Mouse (Mus musculus): ENCODE measurements around the gene Slc7a7. TPM values are rescaled to one million over a fixed set of nuclear protein-coding genes. Genes with fewer than 3 reads are reported as not detected.
"Not testable (repeated sequence)": the region's sequence is repeated elsewhere in the genome, so short reads cannot be mapped to it uniquely, and the experiment has no call there.

The Slc7a7 gene
- polyA plus RNA-seq, 1 experiment from 2014 or later = 3.9 TPM

DNA sequence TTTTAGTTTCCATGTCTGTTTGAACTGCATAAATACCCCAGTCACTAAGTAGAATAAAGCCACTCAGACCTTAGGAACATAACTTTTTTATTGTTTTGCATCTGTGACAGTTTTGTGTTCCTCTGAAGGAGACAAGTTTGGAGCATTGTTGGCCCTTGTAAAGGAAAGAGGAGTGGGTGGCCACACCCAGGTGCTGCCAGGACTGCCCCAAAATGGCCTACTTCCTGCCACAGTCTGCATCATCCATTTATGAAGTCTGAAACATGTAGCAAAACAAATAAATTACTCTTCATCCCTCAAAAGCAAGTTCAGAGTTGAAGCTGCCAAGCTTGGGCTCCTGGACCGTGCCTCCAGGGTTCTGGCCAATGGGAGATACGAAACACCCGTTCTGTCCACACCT is 48.2 kb downstream of the Slc7a7 start:
- no peak overlapping the region for H3K9ac ChIP-seq (replicated peaks; ENCODE audit: low read depth, low read length)
- H3K4me2 ChIP-seq (ENCODE audit: low read length) = no peak overlapping the region
- peaks cover 43% of the 10 kb centered on the region for H3K36me3 ChIP-seq (ENCODE audit: control insufficient read depth, insufficient read depth)
- 96% methylated on average over 3 of the region's 3 CpGs for whole genome bisulfite sequencing
- ATAC-seq = no peak
- H3K4me1 ChIP-seq (replicated peaks; ENCODE audit: control insufficient read depth, insufficient read depth, low read length) = no peaks in the 10 kb centered on the region
- no peak overlapping the region for H3K4me3 ChIP-seq (replicated peaks; ENCODE audit: low read length)
- H3K27me3 ChIP-seq (replicated peaks; ENCODE audit: control insufficient read depth, insufficient read depth, low read length) = no peaks in the 10 kb centered on the region
- no peaks in the 10 kb centered on the region for H3K9me3 ChIP-seq (ENCODE audit: control insufficient read depth, low read length)
- H3K27ac ChIP-seq (ENCODE audit: low read length) = no peak overlapping the region

DNA sequence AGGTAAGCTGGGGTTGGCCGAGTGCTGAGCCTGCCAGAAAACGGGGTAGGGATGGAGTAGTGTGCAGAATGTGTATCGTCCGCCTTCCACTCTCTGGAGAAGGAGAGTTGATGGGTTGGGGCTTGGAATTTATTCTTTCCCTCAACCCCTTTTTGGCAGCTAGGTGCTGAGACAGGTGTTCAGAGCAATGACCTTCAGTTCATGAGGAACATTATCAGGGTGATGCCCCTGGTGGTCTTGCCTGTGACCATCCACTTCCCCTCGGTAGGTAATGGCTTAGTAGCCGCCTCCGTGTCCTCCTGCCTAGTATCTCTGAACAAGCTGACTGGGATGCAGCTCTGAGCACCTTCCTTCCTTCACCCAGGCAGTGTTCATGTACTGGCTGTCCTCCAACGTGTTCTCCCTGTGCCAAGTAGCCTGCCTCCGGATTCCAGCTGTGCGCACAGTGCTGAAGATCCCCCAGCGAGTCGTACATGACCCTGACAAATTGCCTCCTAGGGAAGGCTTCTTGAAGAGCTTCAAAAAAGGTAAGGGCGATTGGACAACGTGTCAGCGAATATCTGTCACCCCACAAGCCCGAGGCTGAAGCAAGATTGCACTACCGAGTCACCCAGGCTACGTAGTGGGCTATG is 50.0 kb downstream of the Slc7a7 start:
- no peak overlapping the region for H3K9ac ChIP-seq (replicated peaks; ENCODE audit: low read depth, low read length)
- no peaks in the 10 kb centered on the region for H3K9me3 ChIP-seq (ENCODE audit: control insufficient read depth, low read length)
- ATAC-seq = no peak
- peaks cover 6% of the 10 kb centered on the region for H3K4me1 ChIP-seq (replicated peaks; ENCODE audit: control insufficient read depth, insufficient read depth, low read length)
- no peak overlapping the region for H3K27ac ChIP-seq (ENCODE audit: low read length)
- no peaks in the 10 kb centered on the region for H3K27me3 ChIP-seq (replicated peaks; ENCODE audit: control insufficient read depth, insufficient read depth, low read length)
- WGBS = 87% methylated on average over 18 of the region's 18 CpGs
- H3K4me3 ChIP-seq (replicated peaks; ENCODE audit: low read length) = no peak overlapping the region
- no peak overlapping the region for H3K4me2 ChIP-seq (ENCODE audit: low read length)
- peaks cover 48% of the 10 kb centered on the region for H3K36me3 ChIP-seq (ENCODE audit: control insufficient read depth, insufficient read depth)

DNA sequence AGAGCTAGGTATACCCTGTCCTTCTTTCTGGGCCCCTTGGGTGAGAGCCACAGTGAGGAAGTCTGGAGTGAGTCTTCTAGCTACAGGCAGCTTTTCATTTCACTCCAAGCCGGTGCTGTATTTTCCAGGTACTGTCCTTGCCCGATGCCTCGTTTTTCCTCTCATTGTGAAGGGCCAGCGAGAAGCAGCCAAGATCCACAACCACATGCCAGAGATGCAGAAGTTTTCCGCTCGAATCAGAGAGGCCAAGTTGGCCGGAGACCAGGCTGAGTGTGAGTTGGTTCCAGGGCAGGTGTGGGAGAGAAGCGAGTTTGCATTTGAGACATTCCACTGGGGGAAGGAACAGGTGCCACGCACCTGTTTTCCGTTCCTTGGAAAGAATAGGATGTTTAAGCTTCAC is 51.0 kb downstream of the Slc7a7 start:
- WGBS = 92% methylated on average over 10 of the region's 10 CpGs
- H3K9ac ChIP-seq (replicated peaks; ENCODE audit: low read depth, low read length) = no peak overlapping the region
- H3K27ac ChIP-seq (ENCODE audit: low read length) = no peak overlapping the region
- H3K9me3 ChIP-seq (ENCODE audit: control insufficient read depth, low read length) = no peaks in the 10 kb centered on the region
- no peaks in the 10 kb centered on the region for H3K27me3 ChIP-seq (replicated peaks; ENCODE audit: control insufficient read depth, insufficient read depth, low read length)
- peaks cover 14% of the 10 kb centered on the region for H3K4me1 ChIP-seq (replicated peaks; ENCODE audit: control insufficient read depth, insufficient read depth, low read length)
- peaks cover 47% of the 10 kb centered on the region for H3K36me3 ChIP-seq (ENCODE audit: control insufficient read depth, insufficient read depth)
- no peak overlapping the region for H3K4me3 ChIP-seq (replicated peaks; ENCODE audit: low read length)
- no peak overlapping the region for H3K4me2 ChIP-seq (ENCODE audit: low read length)
- no peak for ATAC-seq

DNA sequence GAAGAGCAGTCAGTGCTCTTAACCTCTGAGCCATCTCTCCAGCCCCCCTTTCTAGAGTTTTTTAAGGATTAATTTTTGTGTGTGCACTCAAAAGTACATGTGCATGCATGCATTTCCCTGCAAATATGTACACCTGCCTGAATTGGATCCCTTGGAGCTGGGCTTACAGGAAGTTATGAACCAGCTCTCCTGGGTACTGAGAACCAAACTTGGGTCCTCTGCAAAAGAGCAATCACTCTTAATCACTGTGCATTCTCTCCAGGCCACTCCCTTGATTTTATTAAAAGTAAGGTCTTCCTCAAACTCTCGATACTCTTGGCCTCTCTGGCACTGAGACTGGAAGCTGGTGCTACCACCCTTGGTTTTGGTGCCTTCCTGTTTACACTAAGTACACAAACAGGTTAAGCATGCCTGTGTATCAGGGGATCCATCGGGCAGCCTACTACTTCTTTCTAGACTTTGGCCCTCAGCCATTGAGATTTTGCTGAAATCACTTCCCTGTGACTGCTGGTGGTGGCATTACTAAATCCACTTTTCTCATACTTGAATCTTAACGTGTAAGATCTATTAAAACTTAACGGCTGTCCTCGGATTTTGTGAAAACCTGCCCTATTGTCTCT is 52.4 kb downstream of the Slc7a7 start:
- ATAC-seq = no peak
- Histone ChIP-seq H3K4me1 (replicated peaks; ENCODE audit: control insufficient read depth, insufficient read depth, low read length) (peaks cover 18% of the 10 kb centered on the region), H3K4me3 (replicated peaks; ENCODE audit: low read length) (no peak overlapping the region), H3K27me3 (replicated peaks; ENCODE audit: control insufficient read depth, insufficient read depth, low read length) (no peaks in the 10 kb centered on the region), H3K9me3 (ENCODE audit: control insufficient read depth, low read length) (no peaks in the 10 kb centered on the region), H3K9ac (replicated peaks; ENCODE audit: low read depth, low read length) (no peak overlapping the region), H3K4me2 (ENCODE audit: low read length) (no peak overlapping the region), H3K36me3 (ENCODE audit: control insufficient read depth, insufficient read depth) (peaks cover 38% of the 10 kb centered on the region), H3K27ac (ENCODE audit: low read length) (no peak overlapping the region)
- 94% methylated on average over 5 of the region's 5 CpGs for WGBS

DNA sequence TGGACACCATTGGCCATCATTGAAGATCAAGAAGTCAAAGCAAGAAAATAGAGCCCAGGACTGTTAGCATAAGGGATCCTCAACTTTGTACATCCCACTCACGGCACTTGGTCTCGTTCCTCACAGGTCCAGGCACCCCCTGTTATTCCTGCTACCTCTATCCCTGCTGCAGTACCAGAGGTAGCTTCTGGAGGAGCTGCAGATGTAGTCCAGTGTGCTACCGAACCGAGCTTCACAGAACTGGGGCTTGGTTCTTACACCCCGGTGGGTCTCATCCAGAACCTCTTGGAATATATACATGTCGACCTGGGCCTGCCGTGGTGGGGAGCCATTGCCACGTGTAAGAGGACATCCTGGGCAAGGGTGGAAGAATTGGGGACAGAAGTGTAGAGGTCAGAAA is 54.4 kb downstream of the Slc7a7 start:
- Histone ChIP-seq H3K4me1 (replicated peaks; ENCODE audit: control insufficient read depth, insufficient read depth, low read length) (peaks cover 18% of the 10 kb centered on the region), H3K27ac (ENCODE audit: low read length) (no peak overlapping the region), H3K36me3 (ENCODE audit: control insufficient read depth, insufficient read depth) (peaks cover 20% of the 10 kb centered on the region), H3K4me2 (ENCODE audit: low read length) (no peak overlapping the region), H3K9me3 (ENCODE audit: control insufficient read depth, low read length) (no peaks in the 10 kb centered on the region), H3K4me3 (replicated peaks; ENCODE audit: low read length) (no peak overlapping the region), H3K27me3 (replicated peaks; ENCODE audit: control insufficient read depth, insufficient read depth, low read length) (no peaks in the 10 kb centered on the region), H3K9ac (replicated peaks; ENCODE audit: low read depth, low read length) (no peak overlapping the region)
- 97% methylated on average over 8 of the region's 8 CpGs for WGBS
- ATAC-seq = no peak

DNA sequence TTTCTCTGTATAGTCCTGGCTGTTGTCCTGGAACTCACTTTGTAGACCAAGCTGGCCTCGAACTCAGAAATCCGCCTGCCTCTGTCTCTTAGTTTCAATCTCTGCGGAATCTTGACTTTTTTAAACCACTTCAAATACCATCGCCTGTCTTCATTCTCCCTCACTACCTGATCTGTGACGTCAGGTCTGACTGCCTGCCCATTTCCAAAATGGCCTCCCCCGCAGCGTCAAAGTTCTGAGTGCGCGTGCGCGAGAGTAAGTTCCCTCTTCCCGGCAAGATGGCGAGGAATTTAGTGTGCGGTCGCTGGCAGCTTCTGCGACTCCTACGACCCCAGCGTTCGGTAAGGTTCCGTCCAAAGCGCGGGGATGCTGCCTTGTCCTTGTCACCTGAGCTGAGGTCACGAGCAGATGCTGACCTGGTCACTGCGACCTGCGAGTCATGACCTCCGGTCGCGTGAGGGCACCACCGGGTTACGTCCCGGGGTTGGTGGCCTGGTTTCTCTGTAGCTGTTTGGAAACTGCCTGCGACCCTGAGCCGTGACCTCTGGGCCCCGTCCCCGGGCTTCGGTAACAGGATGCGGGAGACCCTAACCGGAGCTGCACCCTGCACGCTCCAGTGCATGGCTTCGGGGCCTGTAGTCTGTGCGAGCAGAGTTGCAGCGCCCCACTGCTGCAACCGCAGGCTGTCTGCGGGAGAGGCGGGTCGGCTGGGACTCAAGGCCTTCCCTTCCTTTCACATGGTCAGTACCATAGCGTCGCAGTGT is 56.8 kb downstream of the Slc7a7 start, which contains the start of gene Oxa1l:
Gene Oxa1l, plus strand, starts transcription at position 258 of the 764 bp plus-strand sequence.
- Histone ChIP-seq H3K27me3 (replicated peaks; ENCODE audit: control insufficient read depth, insufficient read depth, low read length) (no peaks in the 10 kb centered on the region), H3K9me3 (ENCODE audit: control insufficient read depth, low read length) (no peaks in the 10 kb centered on the region), H3K4me2 (ENCODE audit: low read length) (peak within 1 kb of the TSS; percentile 75), H3K4me1 (replicated peaks; ENCODE audit: control insufficient read depth, insufficient read depth, low read length) (peaks cover 18% of the 10 kb centered on the region), H3K4me3 (replicated peaks; ENCODE audit: low read length) (peak within 1 kb of the TSS; percentile 90), H3K27ac (ENCODE audit: low read length) (peak within 1 kb of the TSS; percentile 79; the same call in 1 of the 2 replicates), H3K9ac (replicated peaks; ENCODE audit: low read depth, low read length) (peak within 1 kb of the TSS; percentile 94), H3K36me3 (ENCODE audit: control insufficient read depth, insufficient read depth) (peaks cover 5% of the 10 kb centered on the region; the same call in 1 of the 2 replicates)
- ATAC-seq = peak; percentile 94
- WGBS = under 1% methylated on average over 48 of the region's 48 CpGs

DNA sequence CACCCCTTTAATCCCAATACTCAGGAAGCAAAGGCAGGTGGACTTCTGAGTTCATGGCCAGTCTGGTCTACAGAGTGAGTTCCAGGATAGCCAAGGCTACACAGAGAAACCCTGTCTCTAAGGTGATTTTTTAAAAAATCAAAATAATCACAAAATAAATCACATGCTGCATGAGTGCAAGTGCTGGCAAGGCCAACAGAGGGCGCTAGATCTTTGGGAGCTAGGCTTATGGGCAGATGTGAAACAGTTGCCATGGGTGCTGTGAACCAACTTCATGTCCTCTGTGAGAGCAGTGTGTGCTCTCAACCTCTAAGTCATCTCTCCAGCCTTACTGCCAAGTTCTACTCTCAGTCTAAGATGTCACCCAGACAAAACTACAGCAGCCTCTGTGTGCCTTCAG is 63.2 kb downstream of the Slc7a7 start:
- Histone ChIP-seq H3K9ac (replicated peaks; ENCODE audit: low read depth, low read length) (no peak overlapping the region), H3K4me2 (ENCODE audit: low read length) (no peak overlapping the region), H3K36me3 (ENCODE audit: control insufficient read depth, insufficient read depth) (no peaks in the 10 kb centered on the region), H3K27me3 (replicated peaks; ENCODE audit: control insufficient read depth, insufficient read depth, low read length) (no peaks in the 10 kb centered on the region), H3K27ac (ENCODE audit: low read length) (no peak overlapping the region), H3K4me3 (replicated peaks; ENCODE audit: low read length) (no peak overlapping the region), H3K4me1 (replicated peaks; ENCODE audit: control insufficient read depth, insufficient read depth, low read length) (no peaks in the 10 kb centered on the region), H3K9me3 (ENCODE audit: control insufficient read depth, low read length) (no peaks in the 10 kb centered on the region)
- ATAC-seq = no peak
- 30% methylated on average over 1 of the region's 1 CpGs for WGBS

DNA sequence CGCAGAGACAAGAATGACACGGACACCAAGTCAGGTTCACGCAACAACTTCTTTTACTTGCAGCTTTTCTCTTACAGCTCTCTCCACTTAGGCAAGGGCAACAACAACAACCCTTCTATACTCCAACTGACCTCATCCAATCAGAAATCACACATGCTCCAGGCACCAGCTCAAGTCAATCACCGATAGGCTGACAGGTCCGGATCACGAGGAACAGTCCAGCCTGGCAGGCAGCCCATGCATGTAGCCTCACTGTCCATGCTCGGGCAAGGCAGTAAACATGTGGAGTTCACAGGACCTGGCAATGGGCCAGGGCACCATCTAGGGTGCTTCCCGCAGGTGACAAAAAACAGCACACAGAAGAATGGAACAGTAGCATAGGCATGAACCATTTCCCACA is 65.3 kb downstream of the Slc7a7 start:
- H3K9ac ChIP-seq (replicated peaks; ENCODE audit: low read depth, low read length) = no peak overlapping the region
- H3K36me3 ChIP-seq (ENCODE audit: control insufficient read depth, insufficient read depth) = no peaks in the 10 kb centered on the region
- no peak overlapping the region for H3K27ac ChIP-seq (ENCODE audit: low read length)
- no peak for ATAC-seq
- H3K4me1 ChIP-seq (replicated peaks; ENCODE audit: control insufficient read depth, insufficient read depth, low read length) = no peaks in the 10 kb centered on the region
- no peak overlapping the region for H3K4me3 ChIP-seq (replicated peaks; ENCODE audit: low read length)
- no peaks in the 10 kb centered on the region for H3K9me3 ChIP-seq (ENCODE audit: control insufficient read depth, low read length)
- no peak overlapping the region for H3K4me2 ChIP-seq (ENCODE audit: low read length)
- 83% methylated on average over 8 of the region's 8 CpGs for WGBS
- no peaks in the 10 kb centered on the region for H3K27me3 ChIP-seq (replicated peaks; ENCODE audit: control insufficient read depth, insufficient read depth, low read length)

DNA sequence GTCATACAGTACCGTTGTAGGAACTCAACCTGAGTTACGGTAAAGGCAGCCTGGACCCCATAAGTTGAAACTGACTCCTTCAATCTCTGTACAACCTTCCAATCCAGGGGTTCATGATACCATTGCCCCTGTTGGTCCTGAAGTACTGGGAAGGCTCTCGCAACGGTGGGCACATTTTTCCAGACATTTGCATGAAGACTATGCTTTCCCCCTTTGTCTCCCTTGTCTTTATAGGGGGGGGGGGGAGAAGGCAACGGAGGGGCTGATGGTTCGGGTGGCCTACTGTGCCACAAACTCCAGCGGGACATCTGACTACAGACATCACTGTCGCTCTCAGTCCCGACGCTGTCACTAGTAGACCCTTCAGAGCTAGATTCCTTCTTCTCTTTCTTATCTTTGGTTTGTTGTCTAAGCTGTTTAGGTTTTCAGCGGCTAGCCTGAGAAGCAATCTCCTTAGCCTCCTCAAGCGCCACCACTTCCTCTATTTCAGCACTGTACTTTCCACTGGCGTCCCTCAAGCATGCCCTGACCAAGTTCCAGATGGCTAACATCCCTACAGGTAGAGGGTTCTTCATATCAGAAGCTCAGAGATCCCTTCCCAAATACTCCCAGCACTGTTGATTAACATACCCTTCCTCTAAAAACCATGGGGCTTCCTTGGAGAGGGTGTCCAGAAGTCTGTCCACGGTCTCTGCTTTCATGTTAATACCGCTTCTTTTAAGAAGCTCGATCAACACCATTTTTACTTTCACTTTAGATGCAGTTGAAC is 66.6 kb downstream of the Slc7a7 start:
- not testable (repeated sequence) for H3K4me1 ChIP-seq (replicated peaks; ENCODE audit: control insufficient read depth, insufficient read depth, low read length); H3K9ac ChIP-seq (replicated peaks; ENCODE audit: low read depth, low read length); H3K36me3 ChIP-seq (ENCODE audit: control insufficient read depth, insufficient read depth); H3K4me3 ChIP-seq (replicated peaks; ENCODE audit: low read length); H3K27me3 ChIP-seq (replicated peaks; ENCODE audit: control insufficient read depth, insufficient read depth, low read length); H3K4me2 ChIP-seq (ENCODE audit: low read length); ATAC-seq; H3K9me3 ChIP-seq (ENCODE audit: control insufficient read depth, low read length); H3K27ac ChIP-seq (ENCODE audit: low read length)
- WGBS = 94% methylated on average over 16 of the region's 16 CpGs

Measured in forebrain, embryonic 16.5 days (tissue).